Mouse (Mus musculus): ENCODE results near the gene Tbc1d1.
A peak's percentile ranks its signal among the peaks of the same experiment; 100 is the strongest.
"Not testable (repeated sequence)": the region's sequence is repeated elsewhere in the genome, so short reads cannot be mapped to it uniquely, and the experiment has no call there.

Gene Tbc1d1

DNA sequence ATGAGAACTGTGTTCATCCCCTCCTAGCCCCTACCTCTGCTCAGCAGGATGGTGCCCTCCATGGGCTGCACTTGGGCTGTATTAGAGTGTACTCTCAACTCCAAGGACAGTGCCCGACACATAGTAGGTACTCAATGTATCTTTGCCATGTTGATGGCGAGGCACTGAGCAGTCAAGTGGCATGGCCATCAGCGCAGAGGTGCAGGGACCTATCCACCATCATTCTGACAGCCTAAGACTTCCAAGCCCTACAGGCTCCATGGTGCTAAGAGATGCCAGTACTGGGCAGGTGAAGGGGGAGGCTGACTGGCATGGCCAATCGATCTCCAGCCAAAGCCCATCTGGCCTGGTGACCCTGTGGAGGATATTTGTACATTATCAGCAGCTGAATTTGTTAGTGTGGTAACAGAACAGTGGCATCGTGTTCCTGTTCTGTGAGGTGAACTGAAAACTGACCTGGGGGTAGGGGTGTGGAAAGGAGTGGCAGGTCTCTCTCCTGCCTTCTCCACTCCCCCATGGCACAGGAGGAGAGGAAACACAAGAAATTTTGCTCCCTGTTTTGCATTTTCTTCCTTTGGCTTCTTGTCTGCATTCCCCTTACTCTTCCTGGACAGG, 169.7 kb downstream of the Tbc1d1 start:
- DNase-seq: no peak

DNA sequence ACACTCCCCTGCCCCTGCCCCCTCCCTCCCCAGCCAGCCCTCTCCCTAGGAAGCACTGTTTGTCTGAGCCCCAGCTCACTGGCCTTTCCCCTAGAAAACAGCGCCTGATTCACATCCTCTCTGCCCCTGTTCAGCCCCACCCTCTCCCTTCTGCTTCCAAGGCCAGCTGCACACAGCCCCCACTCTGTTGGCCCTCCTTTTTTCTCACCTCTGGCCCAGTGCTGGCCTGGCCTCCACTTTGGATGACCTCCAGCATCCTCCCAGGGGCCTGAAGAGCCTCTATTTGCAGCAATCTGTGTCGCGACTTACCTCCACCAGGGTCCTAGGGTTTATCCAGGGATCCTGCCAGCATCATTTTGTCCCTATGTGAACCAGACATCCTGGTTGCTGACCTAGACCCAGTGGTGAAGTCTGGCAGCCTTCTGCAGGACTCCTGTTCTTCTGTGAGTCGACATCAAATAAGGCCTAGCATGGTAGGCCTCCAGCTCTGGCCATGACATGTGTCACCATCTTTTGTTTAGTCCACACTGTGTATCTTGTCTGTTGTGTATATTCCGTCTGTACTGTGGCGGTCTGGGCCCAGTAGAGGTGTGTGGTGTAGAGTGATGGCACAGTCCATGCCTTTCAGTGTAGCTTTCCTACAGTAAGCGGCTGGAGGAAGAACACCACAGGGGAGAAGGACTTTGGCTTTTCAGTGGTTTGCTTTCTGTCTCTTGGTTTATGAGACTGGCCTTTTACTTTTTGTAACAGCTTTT, 170.5 kb downstream of the Tbc1d1 start:
- peak; percentile 66 for DNase-seq

DNA sequence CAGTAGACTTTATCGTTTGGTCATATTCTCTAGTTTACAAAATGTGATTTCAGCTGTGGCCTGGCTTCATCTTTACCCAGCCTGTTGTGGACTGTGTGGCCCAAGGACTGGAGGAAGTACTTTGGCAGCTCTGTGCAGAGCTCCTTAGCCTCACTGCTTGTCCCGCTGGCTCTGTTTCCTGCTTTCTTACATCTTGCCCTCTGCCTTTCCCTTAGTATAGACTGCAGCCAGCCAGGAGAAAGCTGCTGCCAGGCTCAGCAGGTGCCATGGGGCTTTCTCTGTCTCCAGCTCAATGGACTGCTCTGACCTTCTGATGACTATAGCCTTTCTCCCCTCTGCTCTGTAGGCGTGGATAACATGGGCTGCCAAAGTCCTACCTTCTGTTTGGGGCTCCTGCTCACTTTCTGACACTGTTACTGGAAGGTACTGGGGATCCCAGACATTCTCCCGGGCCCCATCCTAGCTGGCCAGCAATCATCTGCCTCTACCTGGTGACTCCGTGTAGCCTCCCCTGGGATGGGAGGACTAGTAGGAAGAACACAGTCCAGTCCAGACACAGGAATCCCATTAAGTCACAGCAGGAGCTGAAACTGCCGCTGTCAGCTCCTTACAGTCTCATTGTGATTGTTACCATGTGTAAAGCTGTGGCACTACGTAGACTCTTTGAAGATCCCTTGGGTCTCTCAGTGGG, 171.3 kb downstream of the Tbc1d1 start:
- DNase-seq: no peak

DNA sequence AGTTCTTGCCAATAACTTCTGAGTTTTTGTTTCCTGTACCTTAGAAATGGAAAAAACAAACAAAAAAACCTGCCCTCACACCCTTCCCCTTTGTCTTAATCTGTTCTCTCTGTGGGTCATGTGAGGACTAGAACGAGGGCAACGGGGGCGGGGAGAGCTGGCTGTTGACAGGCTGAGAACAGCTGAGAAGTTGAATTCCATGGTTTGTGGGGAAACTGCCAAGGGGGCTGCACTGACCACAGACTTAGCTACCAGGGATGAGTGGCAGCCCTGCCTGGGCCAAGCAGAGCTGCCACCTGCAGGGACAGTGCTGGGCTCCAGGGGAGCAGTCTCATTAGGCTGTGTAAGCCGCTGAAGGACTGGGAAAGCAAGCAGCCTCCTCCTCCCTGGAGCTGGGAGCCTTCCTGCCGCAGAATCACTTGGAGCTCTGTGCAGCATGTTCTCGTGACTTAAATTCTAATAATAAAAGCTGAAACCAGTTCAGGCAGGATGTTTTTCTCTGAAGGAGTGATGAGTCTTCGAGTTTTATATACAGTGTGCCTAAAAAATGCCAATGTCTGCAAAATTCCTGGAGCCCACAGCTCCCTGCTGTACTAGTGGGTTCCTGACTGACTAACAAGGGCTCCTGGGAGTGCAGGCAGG, 180.8 kb downstream of the Tbc1d1 start:
- peak; percentile 82 for DNase-seq

DNA sequence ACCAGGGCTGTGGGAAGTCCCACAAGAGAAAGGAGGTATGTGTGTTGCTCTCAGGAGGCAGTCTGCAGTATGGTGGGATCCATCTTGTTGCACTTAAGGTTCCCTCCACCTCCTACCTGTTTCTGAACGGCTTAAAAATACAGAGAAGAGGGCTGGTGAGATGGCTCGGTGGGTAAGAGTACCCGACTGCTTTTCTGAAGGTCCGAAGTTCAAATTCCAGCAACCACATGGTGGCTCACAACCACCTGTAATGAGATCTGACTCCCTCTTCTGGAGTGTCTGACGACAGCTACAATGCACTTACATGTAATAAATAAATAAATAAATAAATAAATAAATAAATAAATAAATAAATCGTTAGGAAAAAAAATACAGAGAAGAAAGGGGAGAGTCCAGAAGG, 182.7 kb downstream of the Tbc1d1 start:
- DNase-seq: not testable (repeated sequence)

DNA sequence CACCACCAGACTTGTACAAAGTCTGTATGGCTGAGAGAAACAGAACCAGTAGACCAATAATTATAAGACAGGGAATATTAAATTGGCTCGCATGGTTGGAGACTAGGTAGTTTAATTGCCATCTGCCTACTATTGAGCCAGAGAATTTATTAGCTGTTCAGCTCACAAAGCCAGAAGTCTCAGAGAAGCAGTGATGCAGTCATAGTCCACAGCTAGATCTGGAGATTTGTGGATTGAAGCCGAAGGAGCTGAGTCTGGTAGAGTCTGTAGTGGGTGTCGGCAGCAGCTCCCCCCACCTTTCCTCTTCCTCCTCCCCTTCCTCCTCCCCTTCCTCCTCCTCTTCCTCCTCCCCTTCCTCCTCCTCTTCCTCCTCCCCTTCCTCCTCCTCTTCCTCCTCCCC, 184.3 kb downstream of the Tbc1d1 start:
- DNase-seq: no peak

DNA sequence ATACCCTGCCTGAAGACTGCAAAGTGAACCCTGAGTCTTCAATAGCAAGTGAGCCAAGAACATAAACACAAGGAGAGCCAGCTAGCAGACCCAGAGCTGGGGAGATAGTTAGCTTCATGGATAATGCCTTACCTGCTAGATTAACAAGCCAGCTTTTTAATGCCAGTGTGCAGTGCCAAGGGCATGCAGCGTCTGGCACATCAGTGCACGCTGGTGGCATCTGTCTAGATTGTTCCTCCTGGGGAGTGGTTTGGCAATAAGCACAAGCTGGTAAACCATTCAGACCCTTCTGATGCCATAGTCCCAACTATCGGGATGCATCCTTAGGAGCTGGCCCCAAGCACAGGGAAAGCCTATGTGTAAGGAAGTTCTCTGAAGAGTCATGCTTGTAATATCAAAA, 185.6 kb downstream of the Tbc1d1 start:
- no peak for DNase-seq

DNA sequence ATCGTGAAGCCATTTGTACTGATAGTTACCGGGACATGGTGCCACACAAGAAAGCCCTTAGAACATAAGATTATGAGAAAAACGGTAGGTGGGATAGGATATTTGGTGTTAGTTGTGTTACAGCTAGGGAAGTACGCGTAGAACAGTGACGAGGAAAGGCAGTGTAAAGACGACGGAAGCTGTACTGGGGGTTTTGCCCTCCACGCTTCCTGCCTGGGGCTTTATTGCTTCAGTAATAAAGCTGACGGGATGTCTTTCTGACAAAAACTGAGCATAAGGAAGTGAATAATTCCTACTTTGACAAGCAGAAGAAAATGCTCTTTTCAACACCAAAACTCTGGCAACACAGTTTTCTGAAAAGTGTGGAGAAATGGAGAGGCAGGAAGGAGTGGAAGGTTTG, 186.0 kb downstream of the Tbc1d1 start:
- DNase-seq: no peak

DNA sequence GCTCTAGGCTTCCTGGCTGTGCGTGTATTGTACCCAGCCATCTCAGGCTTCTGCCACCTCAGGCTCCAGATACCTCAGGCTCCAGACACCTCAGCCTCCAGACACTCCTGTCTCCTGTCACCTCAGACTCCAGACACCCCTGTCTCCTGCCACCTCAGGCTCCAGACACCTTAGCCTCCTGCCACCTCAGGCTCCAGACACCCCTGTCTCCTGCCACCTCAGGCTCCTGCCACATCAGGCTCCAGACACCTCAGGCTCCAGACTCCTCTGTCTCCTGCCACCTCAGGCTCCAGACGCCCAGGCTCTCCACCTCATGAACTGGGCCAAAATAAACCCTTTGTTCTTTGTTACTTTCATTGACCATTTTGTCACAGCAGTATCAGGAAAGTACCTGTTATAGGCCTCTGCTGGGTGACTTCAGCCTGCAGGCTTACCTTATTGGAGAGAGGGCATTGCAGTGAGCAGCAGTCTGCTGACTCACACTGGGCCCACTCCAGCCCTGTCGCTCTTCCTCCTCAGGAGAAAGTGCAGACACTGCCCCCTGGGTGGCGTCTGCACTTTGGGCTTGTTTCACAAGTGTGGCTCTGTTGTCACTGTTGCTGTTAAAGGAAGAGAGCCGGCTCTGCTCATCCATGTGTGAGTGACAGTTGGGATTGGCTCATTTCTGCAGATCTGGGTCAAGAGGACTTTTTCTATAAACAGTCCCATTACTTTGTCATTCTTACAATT, 188.0 kb downstream of the Tbc1d1 start:
- DNase-seq: peak; percentile 44

DNA sequence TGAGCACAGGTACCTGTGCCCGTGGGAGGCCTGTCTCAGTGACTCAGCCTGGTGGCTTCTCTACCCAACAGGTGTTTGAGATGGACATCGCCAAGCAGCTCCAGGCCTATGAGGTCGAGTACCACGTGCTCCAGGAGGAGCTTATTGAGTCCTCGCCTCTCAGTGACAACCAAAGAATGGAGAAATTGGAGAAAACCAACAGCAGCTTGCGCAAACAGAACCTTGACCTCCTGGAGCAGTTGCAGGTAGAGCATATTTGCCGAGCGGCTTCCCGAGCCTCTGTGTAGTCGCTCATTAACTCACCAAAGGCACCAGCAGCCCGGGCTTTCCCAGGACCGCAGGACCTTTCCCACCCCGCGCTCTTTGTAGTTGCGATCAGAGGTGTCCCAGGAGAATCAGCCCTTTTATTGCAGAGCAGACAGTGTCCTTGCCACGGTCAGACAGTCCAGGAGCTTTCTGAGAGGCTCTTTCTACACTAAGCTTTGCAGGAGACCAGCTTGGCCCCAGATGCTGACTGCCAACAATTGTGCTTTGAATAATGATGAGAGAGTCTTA, 189.2 kb downstream of the Tbc1d1 start:
- peak; percentile 87 for DNase-seq

DNA sequence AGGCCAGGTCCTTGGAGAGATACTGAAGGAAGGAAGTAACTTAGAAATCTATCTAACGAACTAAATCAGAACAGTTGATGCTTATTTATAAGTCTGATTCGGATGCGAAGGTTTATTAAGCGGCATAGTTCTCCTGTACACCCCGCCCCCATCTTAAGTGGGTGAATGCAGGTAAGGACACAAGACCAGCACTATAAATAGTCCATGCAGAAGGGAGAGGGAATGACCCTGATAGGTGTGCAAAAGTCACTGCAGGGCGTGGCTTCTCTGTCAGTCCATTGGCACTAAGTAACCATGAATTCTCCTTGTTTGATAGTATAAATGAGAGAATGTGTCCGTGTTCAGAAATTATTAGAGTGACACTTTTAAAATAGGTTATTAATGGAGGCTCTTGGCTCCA, 189.7 kb downstream of the Tbc1d1 start:
- no peak for DNase-seq

DNA sequence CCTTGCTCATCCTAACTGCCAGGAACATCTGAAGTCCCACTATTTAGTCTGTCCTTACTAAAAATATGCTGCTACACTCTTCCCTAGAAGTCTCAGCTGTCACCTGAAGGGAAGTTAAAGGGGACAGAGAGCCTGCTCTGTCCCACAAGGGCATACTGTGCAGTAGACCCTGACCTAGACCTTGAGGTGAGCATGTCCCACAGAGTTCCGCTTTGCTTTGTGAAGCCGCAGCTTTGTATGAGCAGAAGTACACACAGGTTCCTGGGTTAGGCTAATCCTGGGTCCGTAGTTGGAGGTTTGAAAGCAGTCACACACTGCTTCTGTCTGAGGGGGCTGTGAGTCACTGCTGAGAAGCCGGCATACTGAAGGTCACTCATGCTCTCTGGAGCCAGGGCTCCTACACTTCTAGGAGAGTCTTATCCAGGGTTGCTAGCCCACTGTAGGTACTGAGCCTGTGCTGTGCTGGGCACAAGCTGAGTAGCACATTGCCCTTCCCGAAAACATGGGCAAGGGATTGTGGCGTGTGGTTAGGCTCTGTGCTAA, 190.3 kb downstream of the Tbc1d1 start:
- no peak for DNase-seq

DNA sequence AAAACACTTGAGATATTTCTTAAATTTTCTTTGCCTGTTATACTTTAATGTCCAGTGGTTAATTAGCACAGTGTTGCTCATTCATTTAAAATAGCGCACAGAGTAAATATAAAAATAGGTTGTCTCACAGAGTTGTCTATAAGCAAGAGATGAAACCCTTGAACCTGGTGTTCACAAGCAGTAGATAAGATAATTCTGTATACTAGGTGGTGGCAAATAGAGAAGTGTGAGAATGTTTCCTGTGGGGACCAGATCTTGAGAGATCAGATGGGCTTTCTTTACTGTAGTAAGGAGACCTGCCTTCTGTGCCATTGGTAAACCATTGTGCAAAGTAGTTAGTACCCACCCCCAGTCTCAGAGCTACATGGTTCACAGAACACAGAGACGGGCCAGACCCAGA, 192.1 kb downstream of the Tbc1d1 start:
- DNase-seq: no peak

DNA sequence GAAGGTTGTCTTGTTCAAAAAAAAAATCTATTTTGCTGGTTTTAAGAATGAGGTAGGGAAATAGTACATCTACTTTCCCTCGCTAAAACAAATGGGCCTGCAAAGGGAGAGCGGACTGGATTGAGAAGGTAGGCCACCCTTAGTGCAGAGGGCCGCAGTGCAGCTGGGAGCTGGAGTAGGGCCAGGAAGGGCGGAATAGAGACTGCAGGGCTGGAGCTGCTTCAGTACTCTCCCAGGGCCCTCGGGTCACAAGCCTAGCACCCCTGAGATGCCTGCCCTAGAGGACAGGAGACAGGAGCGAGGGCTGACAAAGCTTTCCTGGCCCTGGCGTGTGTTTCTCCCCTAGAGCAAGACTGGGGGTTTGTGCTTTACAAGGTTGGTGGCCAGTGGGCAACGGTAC, 192.7 kb downstream of the Tbc1d1 start:
- DNase-seq: peak; percentile 71

DNA sequence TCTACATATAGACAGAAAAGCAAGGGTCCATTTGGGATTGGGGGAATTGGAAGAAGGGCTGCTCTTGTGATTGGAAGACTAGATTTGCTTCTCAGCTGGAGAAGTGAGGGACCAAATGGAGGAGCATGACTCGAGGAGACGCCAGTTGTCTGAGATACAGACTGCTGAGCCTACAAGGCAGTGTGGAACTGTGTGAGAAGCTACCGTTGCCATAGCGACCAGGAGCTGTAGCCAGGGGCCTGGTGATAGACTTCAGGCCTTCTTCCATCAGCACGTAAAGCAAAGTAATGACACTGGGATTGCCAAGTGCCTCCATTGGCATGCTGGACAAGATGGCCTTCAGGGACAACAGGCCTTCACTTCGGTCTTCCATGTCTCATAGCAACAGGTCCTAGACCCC, 195.9 kb downstream of the Tbc1d1 start:
- no peak for DNase-seq

DNA sequence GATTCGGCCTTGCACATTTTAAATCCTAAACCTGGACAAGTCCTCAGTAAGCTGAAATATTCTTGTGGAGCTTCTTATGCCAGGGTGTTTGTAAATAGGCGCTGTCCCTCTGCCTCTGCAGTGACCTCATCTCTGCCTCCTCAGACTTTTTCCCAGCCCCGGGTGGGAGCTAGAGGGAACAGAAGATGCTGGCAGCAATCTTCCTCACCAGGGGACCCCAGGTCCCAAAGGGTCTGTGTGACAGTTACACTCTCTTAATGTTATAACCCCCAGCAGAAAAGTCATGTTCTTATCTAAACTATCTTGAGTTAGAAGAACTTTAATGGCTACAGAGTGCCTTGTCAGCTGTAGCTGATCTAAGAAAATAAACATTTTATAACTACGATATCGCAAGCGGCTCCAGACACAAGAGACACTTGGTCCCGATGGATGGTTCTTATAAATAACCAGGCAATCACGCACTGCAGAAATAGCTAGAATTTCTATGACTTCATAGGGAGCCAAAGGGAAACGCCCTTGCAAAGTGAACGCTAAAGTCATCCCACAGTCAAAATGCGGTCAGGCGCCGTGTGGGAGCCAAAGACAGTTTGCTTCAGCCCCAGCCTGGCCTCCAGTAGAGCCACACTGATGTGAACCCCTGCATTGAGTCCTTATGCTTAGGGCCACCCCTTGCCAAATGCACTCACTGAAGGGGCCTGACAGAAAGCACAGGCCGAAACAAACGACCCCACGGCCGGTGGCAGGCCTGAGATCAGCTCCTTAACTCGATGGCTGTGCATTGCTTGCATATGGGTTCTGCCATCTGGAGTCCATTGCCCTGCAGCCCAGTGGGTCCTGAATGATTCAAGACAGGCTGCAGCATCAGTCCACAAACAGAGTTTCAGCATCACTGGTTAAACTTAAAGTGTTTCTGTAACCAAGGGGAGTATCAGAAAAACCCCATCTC, 202.8 kb downstream of the Tbc1d1 start:
- DNase-seq: no peak

DNA sequence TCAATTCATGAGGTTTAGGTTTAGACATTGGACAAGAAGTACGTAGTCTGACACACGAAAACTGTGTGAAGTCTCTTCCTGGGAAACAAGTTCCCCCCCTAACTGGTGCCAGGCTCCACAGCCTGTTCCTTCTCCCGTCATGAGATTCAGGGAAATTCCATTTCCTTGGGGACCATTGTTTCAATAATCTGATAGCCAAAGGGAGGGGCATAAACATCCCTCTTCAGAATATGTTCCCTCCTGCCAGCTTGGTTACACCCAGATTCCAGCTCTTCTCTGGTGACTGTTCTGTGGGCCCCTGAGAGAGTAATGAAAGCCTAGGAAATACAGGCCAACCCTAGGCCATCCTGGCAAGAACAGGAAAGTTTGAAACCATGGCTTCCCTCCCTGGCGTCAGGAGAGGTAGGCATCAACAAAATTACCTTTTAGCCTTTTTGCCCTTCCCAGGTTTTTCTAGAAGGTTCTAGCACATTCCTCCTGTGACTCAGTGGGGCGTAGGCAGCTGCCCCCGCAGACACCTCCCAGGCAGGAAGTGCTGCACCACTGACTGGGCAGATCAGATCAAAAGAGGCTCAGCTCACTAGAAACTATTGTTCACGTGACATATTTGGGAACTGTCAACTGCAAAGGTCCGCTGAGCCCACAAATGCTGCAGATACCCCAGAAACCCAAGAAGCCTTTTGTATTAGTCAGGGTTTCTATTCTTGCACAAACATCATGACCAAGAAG, 204.2 kb downstream of the Tbc1d1 start:
- DNase-seq: no peak

DNA sequence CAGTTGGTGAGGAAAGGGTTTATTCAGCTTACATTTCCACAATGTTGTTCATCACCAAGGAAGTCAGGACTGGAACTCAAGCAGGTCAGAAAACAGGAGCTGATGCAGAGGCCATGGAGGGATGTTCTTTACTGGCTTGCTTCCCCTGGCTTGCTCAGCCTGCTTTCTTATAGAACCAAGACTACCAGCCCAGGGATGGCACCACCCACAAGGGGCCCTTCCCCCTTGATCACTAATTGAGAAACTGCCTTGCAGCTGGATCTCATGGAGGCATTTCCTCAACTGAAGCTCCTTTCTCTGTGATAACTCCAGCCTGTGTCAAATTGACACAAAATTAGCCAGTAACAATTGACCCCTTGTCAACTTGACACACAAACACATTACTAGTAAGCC, 204.8 kb downstream of the Tbc1d1 start:
- not testable (repeated sequence) for DNase-seq

DNA sequence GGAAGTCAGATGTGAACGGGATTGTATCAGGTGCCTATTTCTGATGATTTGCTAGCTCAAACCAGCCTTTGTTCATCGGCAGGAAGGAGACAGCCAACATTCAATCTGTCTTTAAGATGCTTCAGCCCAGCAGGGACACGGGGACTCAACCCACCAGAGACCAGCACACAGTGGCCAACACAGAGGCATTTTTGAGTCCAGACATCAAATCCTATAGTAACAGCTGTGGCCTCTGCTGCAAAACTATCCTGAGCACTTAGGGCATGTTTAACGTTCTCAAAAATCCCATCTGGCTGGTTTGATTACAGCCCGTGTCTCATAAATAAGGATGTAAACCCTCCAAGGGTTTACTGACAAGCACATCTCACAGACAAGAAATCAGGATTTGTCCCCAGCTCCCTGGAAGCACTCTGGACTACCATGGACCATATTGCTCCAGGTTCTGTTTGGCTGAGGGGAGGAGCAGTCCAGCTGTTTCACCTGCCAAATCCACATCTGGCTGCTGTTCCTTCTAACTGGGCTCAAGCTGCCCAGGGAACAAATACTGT, 207.8 kb downstream of the Tbc1d1 start:
- no peak for DNase-seq

DNA sequence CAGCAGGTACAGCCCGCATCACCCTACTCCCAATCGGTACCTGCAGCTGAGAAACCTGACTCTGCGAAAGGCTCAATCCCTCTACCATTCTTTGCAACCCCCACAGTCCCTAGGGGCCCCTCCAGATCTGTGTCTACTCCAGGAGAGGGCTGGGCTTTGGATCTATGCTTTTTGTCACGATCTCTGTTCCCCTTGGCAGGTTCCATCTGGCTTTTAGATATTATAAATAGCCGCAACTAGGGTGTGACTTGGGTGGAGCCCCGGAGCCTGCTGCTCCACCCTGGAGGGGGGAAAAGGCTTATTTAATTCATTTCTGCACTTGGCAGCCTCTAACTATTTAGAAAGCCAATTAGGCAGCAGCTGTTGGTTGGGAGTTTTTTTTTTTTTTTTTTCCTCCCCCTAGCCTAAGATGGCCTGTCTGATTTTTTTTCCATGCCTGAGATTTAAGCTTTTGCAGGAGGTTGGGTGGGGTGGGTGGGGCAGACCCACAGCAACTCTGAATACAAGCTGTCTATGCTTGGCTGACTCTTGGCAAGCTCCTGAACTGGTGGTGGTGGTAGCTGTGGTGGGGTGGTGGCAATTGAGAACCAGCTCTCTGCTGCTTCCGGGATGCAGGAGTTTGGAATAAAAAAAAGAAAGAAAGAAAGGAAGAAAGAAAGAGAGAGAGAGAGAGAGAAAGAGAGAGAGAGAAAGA, 208.5 kb downstream of the Tbc1d1 start:
- DNase-seq: no peak

Data from kidney, adult 18-20 months (tissue).